Mouse (Mus musculus) left cerebral cortex, postnatal 4 days (tissue): ENCODE measurements at regions not wholly inside any gene's neighbourhood (a gene's known extent, or its start where the extent isn't known, plus 50 kb on each side); places are given as distances from the start of the nearest gene placed in this dataset.

Source experiments
- DNase-seq: peaks from one replicate; pipeline ENCODE4 v3.0.0-alpha.2; 2022
- intact Hi-C: fragments of 180-260 bp; cut with DNase I; formaldehyde crosslinking; loops from one replicate; pipeline ENCODE4 v1.15.1; 2025

GRCm38 (mm10) chr7:65588197-65588596 is 56.5 kb upstream of the Tarsl2 start:
- intact Hi-C loops, result no loop called here

GRCm38 (mm10) chr7:65586429-65586828 is 58.3 kb upstream of the Tarsl2 start:
- intact Hi-C loops, result no loop called here
- DNase-seq, result no peak

More at GRCm38 (mm10) chr7:65588197-65588596, 56.5 kb upstream of the Tarsl2 start:
- no peak for DNase-seq

GRCm38 (mm10) chr7:65585251-65585650 is 57.7 kb upstream of the Tjp1 start:
- DNase-seq, result peak; percentile 28
- intact Hi-C loops, result no loop called here

- DNase-seq, result no peak
- intact Hi-C loops, result no loop called here
These were observed 53.5 kb upstream of the Tjp1 start for GRCm38 (mm10) chr7:65580938-65581534.
